Mouse (Mus musculus) testis, adult 2 months (tissue): ENCODE data around the gene Itgb3. TPM values are rescaled to one million over a fixed set of nuclear protein-coding genes. Genes with fewer than 3 reads are reported as not detected.

Experiments
- H3K27ac ChIP-seq: fragments of 200-500 bp; 2 replicates; pipeline ENCODE4 v1.5.1; 2012; ENCODE audit warnings: low read depth, low read length; ENCODE audit not compliant: control insufficient read depth, insufficient read depth
- H3K27me3 ChIP-seq: fragments of 200-500 bp; 2 replicates; pipeline ENCODE4 v1.6.1; 2012; ENCODE audit warnings: mild to moderate bottlenecking, low read length, moderate library complexity; ENCODE audit not compliant: control insufficient read depth, insufficient read depth
- H3K36me3 ChIP-seq: fragments of 200-500 bp; 2 replicates; pipeline ENCODE4 v1.6.1; 2012; ENCODE audit warnings: mild to moderate bottlenecking, low read length; ENCODE audit not compliant: control insufficient read depth, insufficient read depth
- H3K4me1 ChIP-seq: fragments of 200-500 bp; 2 replicates; pipeline ENCODE4 v1.6.1; 2012; ENCODE audit warnings: low read length; ENCODE audit not compliant: control insufficient read depth, insufficient read depth
- H3K4me3 ChIP-seq: fragments of 200-500 bp; 2 replicates; pipeline ENCODE4 v1.5.1; 2012; ENCODE audit warnings: low read depth, mild to moderate bottlenecking, low read length, moderate library complexity, mixed read lengths; ENCODE audit not compliant: control insufficient read depth
- CTCF ChIP-seq: fragments of 200-500 bp; IDR thresholded peaks from 2 replicates; pipeline ENCODE4 v1.5.1; 2012; ENCODE audit warnings: low read depth, mild to moderate bottlenecking, inconsistent platforms, low read length, moderate library complexity; ENCODE audit not compliant: control insufficient read depth, insufficient read depth, insufficient replicate concordance
- POLR2A ChIP-seq: fragments of 200-500 bp; IDR thresholded peaks from 2 replicates; pipeline ENCODE4 v1.6.1; 2012; ENCODE audit warnings: low read depth, mild to moderate bottlenecking, inconsistent platforms, low read length, moderate library complexity; ENCODE audit not compliant: control insufficient read depth
- polyA plus RNA-seq: library from polyadenylated mRNA; depleted of rRNA; stranded (reverse); fragments of >200 nt; gene quantifications from 2 replicates; pipeline ENCODE4 v1.2.3, GENCODE M21; 2012; rRNA removed

The Itgb3 gene
- polyA plus RNA-seq, result 1.3 and 1.4 TPM in 2 replicates

GRCm38 (mm10) chr11:104607491-104608245 lies at the start of gene Itgb3:
Gene Itgb3 (plus strand): TSS chr11:104608000.
- H3K27ac ChIP-seq, result peak within 1 kb of the TSS; percentile 28; the same call in 1 of the 2 replicates
- H3K36me3 ChIP-seq, result no peaks in the 10 kb centered on the region
- H3K27me3 ChIP-seq, result no peaks in the 10 kb centered on the region
- TF ChIP-seq CTCF, result no peak
- no peak for TF ChIP-seq POLR2A
- peaks cover 7% of the 10 kb centered on the region for H3K4me1 ChIP-seq
- H3K4me3 ChIP-seq, result peak within 1 kb of the TSS; percentile 80

- no peak overlapping the region for H3K4me3 ChIP-seq
- no peaks in the 10 kb centered on the region for H3K4me1 ChIP-seq
- no peaks in the 10 kb centered on the region for H3K36me3 ChIP-seq
- no peak overlapping the region for H3K27ac ChIP-seq
- H3K27me3 ChIP-seq, result no peaks in the 10 kb centered on the region
- TF ChIP-seq CTCF (no peak), POLR2A (no peak)
Measured at GRCm38 (mm10) chr11:104558065-104558464, 49.7 kb upstream of the Itgb3 start.

- Histone ChIP-seq H3K4me1 (no peaks in the 10 kb centered on the region), H3K27ac (no peak overlapping the region), H3K36me3 (no peaks in the 10 kb centered on the region), H3K27me3 (no peaks in the 10 kb centered on the region), H3K4me3 (no peak overlapping the region)
- TF ChIP-seq POLR2A, result no peak
- TF ChIP-seq CTCF, result no peak
Measured at GRCm38 (mm10) chr11:104558651-104559403, 49.0 kb upstream of the Itgb3 start.

- no peaks in the 10 kb centered on the region for H3K4me1 ChIP-seq
- no peak overlapping the region for H3K4me3 ChIP-seq
- H3K36me3 ChIP-seq, result no peaks in the 10 kb centered on the region
- no peaks in the 10 kb centered on the region for H3K27me3 ChIP-seq
- H3K27ac ChIP-seq, result no peak overlapping the region
- TF ChIP-seq CTCF (no peak), POLR2A (no peak)
Measured at GRCm38 (mm10) chr11:104560971-104561370, 46.8 kb upstream of the Itgb3 start.

- Histone ChIP-seq H3K4me3 (no peak overlapping the region), H3K4me1 (no peaks in the 10 kb centered on the region), H3K27ac (no peak overlapping the region), H3K27me3 (no peaks in the 10 kb centered on the region), H3K36me3 (no peaks in the 10 kb centered on the region)
- no peak for TF ChIP-seq CTCF
- no peak for TF ChIP-seq POLR2A
Measured at GRCm38 (mm10) chr11:104563496-104563895, 44.3 kb upstream of the Itgb3 start.

- no peak for TF ChIP-seq CTCF
- no peak for TF ChIP-seq POLR2A
- Histone ChIP-seq H3K27ac (no peak overlapping the region), H3K27me3 (no peaks in the 10 kb centered on the region), H3K36me3 (no peaks in the 10 kb centered on the region), H3K4me3 (no peak overlapping the region), H3K4me1 (no peaks in the 10 kb centered on the region)
Measured at GRCm38 (mm10) chr11:104565172-104565571, 42.6 kb upstream of the Itgb3 start.

- no peaks in the 10 kb centered on the region for H3K27me3 ChIP-seq
- no peaks in the 10 kb centered on the region; the same call in 1 of the 2 replicates for H3K4me1 ChIP-seq
Measured at GRCm38 (mm10) chr11:104566097-104566496, 41.7 kb upstream of the Itgb3 start.

More at GRCm38 (mm10) chr11:104566097-104566496, 41.7 kb upstream of the Itgb3 start:
- H3K27ac ChIP-seq, result no peak overlapping the region
- H3K4me3 ChIP-seq, result no peak overlapping the region
- H3K36me3 ChIP-seq, result no peaks in the 10 kb centered on the region
- TF ChIP-seq POLR2A (no peak), CTCF (no peak)
